Mouse (Mus musculus) hindbrain, postnatal 0 days (tissue): Measurements from ENCODE around the gene Fam173a. TPM values are rescaled to one million over a fixed set of nuclear protein-coding genes. Genes with fewer than 3 reads are reported as not detected.

Experiments used
- ATAC-seq: fragments of 200-750 bp; cut with Nextera tagmentation; 2 replicates; pipeline ENCODE4 v1.8.0; 2017; ENCODE audit warnings: mild to moderate bottlenecking, moderate TSS enrichment, moderate library complexity
- DNase-seq: peaks from one replicate; pipeline ENCODE4 v3.0.0-alpha.2; 2015; ENCODE audit warnings: low spot score
- H3K27ac ChIP-seq: fragments of 300-500 bp; sonication (generic); 2 replicates; pipeline ENCODE4 v1.5.1; 2014; ENCODE audit warnings: mild to moderate bottlenecking
- H3K27me3 ChIP-seq: fragments of 300-500 bp; sonication (generic); 2 replicates; pipeline ENCODE4 v1.6.1; 2014; ENCODE audit warnings: low read length, mixed read lengths; ENCODE audit not compliant: insufficient read depth
- H3K36me3 ChIP-seq: fragments of 300-500 bp; sonication (generic); 2 replicates; pipeline ENCODE4 v1.6.1; 2014; ENCODE audit warnings: low read length, mixed read lengths; ENCODE audit not compliant: insufficient read depth
- H3K4me1 ChIP-seq: fragments of 300-500 bp; sonication (generic); 2 replicates; pipeline ENCODE4 v1.6.1; 2014; ENCODE audit warnings: antibody characterized with exemption, low read length, mixed read lengths; ENCODE audit not compliant: insufficient read depth
- H3K4me2 ChIP-seq: fragments of 300-500 bp; sonication (generic); 2 replicates; pipeline ENCODE4 v1.6.1; 2014; ENCODE audit warnings: low read depth, mild to moderate bottlenecking, low read length, moderate library complexity, mixed read lengths
- H3K4me3 ChIP-seq: fragments of 300-500 bp; sonication (generic); 2 replicates; pipeline ENCODE4 v1.5.1; 2014; ENCODE audit warnings: low read length
- H3K9ac ChIP-seq: fragments of 300-500 bp; sonication (generic); replicated peaks from 2 replicates; pipeline ENCODE4 v1.6.1; 2014; ENCODE audit warnings: mild to moderate bottlenecking, low read length, moderate library complexity, mixed read lengths
- H3K9me3 ChIP-seq: fragments of 300-500 bp; sonication (generic); 2 replicates; pipeline ENCODE4 v1.6.1; 2016; ENCODE audit warnings: low read length, mixed read lengths
- CTCF ChIP-seq: IDR thresholded peaks from 2 replicates; pipeline ENCODE4 v1.5.1; 2016; ENCODE audit warnings: antibody characterized with exemption, control low read depth, low read depth
- WGBS: fragments of 180-500 bp; shearing (Covaris S2); extraction: QIAGEN DNeasy Blood & Tissue Kit; methylation state at CpG from one replicate; pipeline ENCODE4 v1.1.7; 2014; 5-methylcytosine and 5-hydroxymethylcytosine counted together
- polyA plus RNA-seq: library from polyadenylated mRNA; unstranded; fragments of >200 nt; fragmentation: Nextera tagmentation; extraction: Ambion mirVana; gene quantifications from 2 replicates; pipeline ENCODE4 v1.2.1, GENCODE M21; 2015
- total RNA-seq: library from RNA; depleted of rRNA; stranded (reverse); fragments of >200 nt; gene quantifications from 2 replicates; pipeline ENCODE4 v1.2.3, GENCODE M21; 2014; rRNA removed

Gene Fam173a
- total RNA-seq (80.6 and 101 TPM in 2 replicates), polyA plus RNA-seq (117 and 121 TPM in 2 replicates)

DNA sequence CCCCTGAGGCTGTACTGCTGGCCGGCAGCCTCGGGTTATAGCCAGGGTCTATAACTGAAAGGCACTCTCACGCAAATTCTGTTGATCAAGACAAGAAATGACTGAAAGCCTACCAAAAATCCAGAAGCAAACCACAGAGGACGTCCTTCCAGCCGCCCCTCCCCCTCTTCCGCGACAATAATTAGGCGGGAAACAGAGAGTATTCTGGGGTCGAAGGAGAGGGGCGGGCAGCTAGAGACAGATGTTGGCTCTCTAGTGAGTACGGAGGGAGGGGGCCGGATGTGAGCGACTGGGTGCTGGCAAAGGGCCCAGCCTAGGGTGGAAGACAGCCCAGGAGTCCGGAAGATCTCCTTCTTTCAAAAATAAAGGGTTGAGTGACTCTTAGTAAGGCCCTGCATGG is at the start of gene Fam173a:
Gene Fam173a, minus strand, starts transcription at position 287 of the 400 bp plus-strand sequence.
- Histone ChIP-seq H3K27ac (peak within 1 kb of the TSS; percentile 94), H3K4me1 (peaks cover 19% of the 10 kb centered on the region; the same call in 1 of the 2 replicates), H3K4me3 (peak within 1 kb of the TSS; percentile 66), H3K9ac (peak within 1 kb of the TSS; percentile 67), H3K4me2 (peak within 1 kb of the TSS; percentile 95), H3K27me3 (no peaks in the 10 kb centered on the region), H3K9me3 (no peaks in the 10 kb centered on the region), H3K36me3 (peaks cover 4% of the 10 kb centered on the region)
- 1% methylated on average over 14 of the region's 14 CpGs for WGBS
- TF ChIP-seq CTCF: no peak
- peak; percentile 69 for ATAC-seq
- DNase-seq: peak; percentile 84

DNA sequence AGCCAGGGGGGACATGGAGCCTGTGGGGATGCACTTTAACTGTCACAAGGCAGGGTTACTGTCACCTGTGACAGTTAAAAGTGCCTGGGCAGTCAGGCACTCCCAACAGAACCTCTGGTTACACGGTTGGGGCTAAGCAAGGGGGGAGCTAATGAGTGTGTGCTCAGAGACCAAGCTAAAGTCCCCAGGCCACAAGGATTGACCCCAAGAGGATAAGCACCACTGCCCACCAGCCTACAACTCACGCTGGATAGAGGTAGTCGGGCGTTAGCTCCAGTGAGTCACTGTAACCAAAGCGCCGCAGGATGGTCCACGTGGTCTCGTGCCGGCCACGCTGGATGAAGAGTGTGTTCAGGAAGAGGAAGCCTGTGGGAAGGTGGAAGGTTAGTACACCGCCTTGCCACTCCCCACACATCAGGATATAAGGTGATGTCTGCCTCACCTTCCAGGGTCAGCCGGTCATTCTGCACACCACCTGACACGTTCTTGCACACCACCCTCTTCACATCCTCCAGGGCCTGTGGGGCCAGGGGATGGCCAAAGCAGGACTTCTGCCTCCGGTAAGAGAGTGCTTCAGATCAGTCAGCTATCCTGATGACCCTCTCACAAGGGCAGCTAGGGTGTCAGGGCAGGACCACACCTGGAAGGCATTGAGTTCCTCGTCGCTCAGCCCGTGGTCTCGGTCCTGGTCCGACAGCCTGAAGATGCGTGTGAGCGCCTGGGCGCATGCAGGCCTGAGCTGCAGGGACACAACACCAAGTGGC is 48.6 kb upstream of the Fam173a start, which contains the start of gene Gm20683:
Gene Gm20683, minus strand, starts transcription at position 647 of the 764 bp plus-strand sequence.
- DNase-seq (no peak), ATAC-seq (no peak)
- 94% methylated on average over 22 of the region's 22 CpGs for WGBS
- H3K36me3 ChIP-seq: peaks cover 37% of the 10 kb centered on the region
- H3K9me3 ChIP-seq: no peaks in the 10 kb centered on the region
- no peak within 1 kb of the TSS for H3K9ac ChIP-seq
- TF ChIP-seq CTCF: no peak
- peaks cover 19% of the 10 kb centered on the region for H3K4me1 ChIP-seq
- no peak within 1 kb of the TSS for H3K27ac ChIP-seq
- H3K4me2 ChIP-seq: no peak within 1 kb of the TSS
- no peak within 1 kb of the TSS for H3K4me3 ChIP-seq
- H3K27me3 ChIP-seq: no peaks in the 10 kb centered on the region

DNA sequence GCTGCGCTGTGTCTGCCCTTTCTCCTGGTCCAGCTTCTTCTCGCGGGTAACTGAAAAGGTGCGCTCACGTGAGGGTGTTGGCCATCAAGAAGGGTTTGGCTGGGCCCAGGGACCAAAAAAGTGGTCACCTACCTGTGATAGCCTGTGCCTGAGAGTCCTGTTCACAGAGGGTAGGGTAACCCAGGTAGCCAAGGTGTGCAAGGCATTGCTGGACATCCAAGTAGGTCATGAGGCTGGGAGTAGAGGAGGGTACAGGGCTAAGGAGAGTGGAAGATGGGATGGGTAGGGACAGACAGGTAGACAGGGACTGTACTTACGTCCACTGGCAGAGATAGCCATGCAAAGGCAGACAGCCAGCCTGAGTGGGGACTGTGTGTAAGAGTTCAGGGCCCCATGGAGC is 47.8 kb upstream of the Fam173a start:
- no peak for DNase-seq
- Histone ChIP-seq H3K4me1 (peaks cover 27% of the 10 kb centered on the region), H3K4me3 (no peak overlapping the region), H3K36me3 (peaks cover 37% of the 10 kb centered on the region), H3K27ac (no peak overlapping the region), H3K27me3 (no peaks in the 10 kb centered on the region), H3K9me3 (no peaks in the 10 kb centered on the region), H3K4me2 (no peak overlapping the region), H3K9ac (no peak overlapping the region)
- WGBS: 94% methylated on average over 6 of the region's 6 CpGs
- no peak for TF ChIP-seq CTCF
- ATAC-seq: no peak

DNA sequence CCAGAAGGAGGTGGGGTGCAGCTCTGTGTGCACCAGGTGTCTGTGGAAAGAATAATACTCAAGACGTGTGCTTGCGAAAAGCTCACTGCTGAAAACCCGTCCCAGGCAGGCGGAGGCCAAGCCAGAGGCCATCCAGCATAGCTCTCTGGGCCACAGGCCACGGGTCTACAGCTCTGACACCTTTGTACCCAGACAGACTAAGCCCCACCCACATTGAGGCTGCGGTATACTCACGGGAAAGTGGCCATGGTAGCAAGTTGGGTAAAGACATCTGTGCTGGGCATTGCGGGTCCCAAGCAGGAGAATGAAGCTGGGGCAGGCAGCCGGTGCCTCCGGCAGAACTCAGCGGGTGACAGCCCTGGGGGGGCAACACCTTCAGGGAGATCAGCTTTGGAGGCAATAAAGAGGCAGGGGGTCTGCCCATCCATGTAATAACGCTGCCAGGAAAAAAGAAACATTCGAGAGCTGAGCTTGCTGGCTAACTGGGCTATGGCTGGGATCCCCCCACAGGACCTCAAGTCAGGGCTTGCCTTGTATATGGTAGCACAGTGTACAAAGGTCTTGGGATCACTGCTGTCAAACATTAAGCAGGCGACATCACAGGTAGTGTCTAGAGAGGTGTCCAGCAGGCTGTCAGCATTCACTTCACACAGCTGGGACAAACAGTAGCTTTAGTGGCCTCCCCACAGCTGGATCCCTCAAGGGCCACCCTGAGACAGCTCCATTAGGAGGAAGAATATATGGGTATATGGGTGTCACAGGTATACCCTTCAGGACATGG is 46.9 kb upstream of the Fam173a start:
- Histone ChIP-seq H3K27ac (no peak overlapping the region), H3K9ac (no peak overlapping the region), H3K4me3 (no peak overlapping the region), H3K27me3 (no peaks in the 10 kb centered on the region), H3K4me1 (peaks cover 36% of the 10 kb centered on the region), H3K36me3 (peaks cover 37% of the 10 kb centered on the region), H3K9me3 (no peaks in the 10 kb centered on the region), H3K4me2 (no peak overlapping the region)
- TF ChIP-seq CTCF: no peak
- DNase-seq (no peak), ATAC-seq (no peak)
- WGBS: 86% methylated on average over 14 of the region's 14 CpGs

DNA sequence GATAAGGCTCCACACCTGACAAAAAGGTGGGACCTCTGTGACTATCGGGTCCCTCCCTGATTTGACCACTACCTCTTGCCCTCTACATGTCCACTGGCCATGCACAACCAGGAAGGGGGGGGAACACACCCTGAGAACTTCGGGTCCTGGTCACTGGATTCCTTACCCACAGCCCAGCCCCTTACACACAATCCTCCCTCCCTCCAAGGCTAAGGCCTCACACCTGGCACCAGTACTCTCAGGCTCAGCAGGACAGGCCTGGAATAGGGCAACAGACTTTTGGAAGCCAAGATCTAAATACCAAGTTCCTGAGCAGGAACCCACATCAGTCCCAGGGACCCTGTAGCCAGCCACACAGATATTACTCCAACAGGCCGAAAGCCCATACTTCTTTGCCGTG is 46.2 kb upstream of the Fam173a start:
- no peak overlapping the region for H3K4me3 ChIP-seq
- no peaks in the 10 kb centered on the region for H3K9me3 ChIP-seq
- ATAC-seq: no peak
- DNase-seq: no peak
- no peak overlapping the region for H3K27ac ChIP-seq
- H3K27me3 ChIP-seq: no peaks in the 10 kb centered on the region
- no peak for TF ChIP-seq CTCF
- no peak overlapping the region for H3K9ac ChIP-seq
- H3K4me2 ChIP-seq: no peak overlapping the region
- peaks cover 43% of the 10 kb centered on the region for H3K4me1 ChIP-seq
- WGBS: 85% methylated on average over 4 of the region's 4 CpGs
- H3K36me3 ChIP-seq: peaks cover 37% of the 10 kb centered on the region

DNA sequence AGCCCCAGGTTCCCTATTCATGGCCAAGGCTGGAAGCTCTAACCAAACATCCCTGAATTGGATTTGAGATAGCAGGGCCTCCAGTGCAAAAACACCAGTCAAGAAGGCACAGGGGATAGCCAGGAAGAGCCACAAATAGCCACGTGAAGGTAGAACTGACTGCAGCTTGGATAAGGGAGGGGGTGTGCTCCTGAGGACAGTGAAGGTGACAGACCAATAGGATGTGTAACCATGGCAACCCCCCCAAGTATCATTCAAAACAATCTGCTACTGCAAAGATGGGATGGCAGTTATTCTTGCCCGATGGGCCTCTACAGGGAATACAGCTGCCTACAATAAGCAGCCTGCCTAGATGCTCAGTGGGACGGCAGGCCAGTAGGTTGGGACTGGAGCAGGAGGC is 44.8 kb upstream of the Fam173a start:
- no peak for TF ChIP-seq CTCF
- H3K9me3 ChIP-seq: no peaks in the 10 kb centered on the region
- H3K4me3 ChIP-seq: no peak overlapping the region
- ATAC-seq (no peak), DNase-seq (peak; percentile 54)
- no peaks in the 10 kb centered on the region for H3K27me3 ChIP-seq
- peak overlapping the region; percentile 72; the same call in 1 of the 2 replicates for H3K9ac ChIP-seq
- peak overlapping the region; percentile 80 for H3K4me2 ChIP-seq
- H3K36me3 ChIP-seq: peaks cover 37% of the 10 kb centered on the region
- peak overlapping the region; percentile 89 for H3K27ac ChIP-seq
- 18% methylated on average over 3 of the region's 3 CpGs for WGBS
- H3K4me1 ChIP-seq: peaks cover 38% of the 10 kb centered on the region

DNA sequence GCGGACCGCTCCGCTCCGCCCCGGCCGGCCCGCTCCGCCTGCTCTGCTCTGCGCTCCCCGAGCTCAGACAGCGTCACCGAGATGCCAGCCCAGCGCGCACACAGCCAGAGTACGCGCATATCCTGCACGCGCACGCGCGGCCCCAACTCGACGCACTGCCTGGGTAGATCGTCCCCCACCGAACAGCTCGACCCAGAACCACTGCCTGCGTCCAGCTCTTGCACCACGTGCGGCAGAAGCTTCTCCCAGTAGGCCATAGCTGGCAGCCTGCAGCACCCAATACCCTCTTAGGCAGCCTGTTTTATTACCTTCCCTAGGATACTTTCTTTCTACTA is 44.3 kb upstream of the Fam173a start, which contains the start of gene Rhbdl1:
Gene Rhbdl1, minus strand, starts transcription at position 220 of the 335 bp plus-strand sequence.
- Histone ChIP-seq H3K4me2 (peak within 1 kb of the TSS; percentile 80), H3K4me3 (peak within 1 kb of the TSS; percentile 47), H3K27ac (peak within 1 kb of the TSS; percentile 89), H3K9ac (peak within 1 kb of the TSS; percentile 72), H3K36me3 (peaks cover 33% of the 10 kb centered on the region), H3K4me1 (peaks cover 39% of the 10 kb centered on the region), H3K9me3 (no peaks in the 10 kb centered on the region), H3K27me3 (no peaks in the 10 kb centered on the region)
- 7% methylated on average over 28 of the region's 29 CpGs for WGBS
- TF ChIP-seq CTCF: no peak
- DNase-seq (peak; percentile 91), ATAC-seq (peak; percentile 48)
